Mouse (Mus musculus): ENCODE data around the gene Npb.

GRCm38 (mm10) chr11:120580871-120581331 is 27.4 kb upstream of the Npb start:
- TF ChIP-seq POLR2A (IDR thresholded peaks at IDR 0.05; ENCODE audit: borderline replicate concordance, extremely low read depth, insufficient read depth, insufficient read length, poor library complexity, severe bottlenecking) (no peak), CTCF (IDR thresholded peaks at IDR 0.05; ENCODE audit: borderline replicate concordance, extremely low read depth, insufficient read depth, insufficient read length) (no peak)

All from brain, embryonic 14.5 days (tissue).